Mouse (Mus musculus): ENCODE measurements around the gene Upk2. TPM values are rescaled to one million over a fixed set of nuclear protein-coding genes. Genes with fewer than 3 reads are reported as not detected.

Upk2 gene
- not detected in 2 replicates for polyA plus RNA-seq (2012)

GRCm38 (mm10) chr9:44454891-44455220 lies at the start of gene Upk2:
Upk2 (minus strand) TSS chr9:44454976.

GRCm38 (mm10) chr9:44482552-44482951 lies 27.8 kb upstream of the Upk2 start, which contains the start of gene Bcl9l:
Bcl9l (plus strand) TSS chr9:44482825.

GRCm38 (mm10) chr9:44440961-44441360 lies 13.8 kb downstream of the Upk2 start, which contains the start of gene Foxr1:
Foxr1 (minus strand) TSS chr9:44441136.

GRCm38 (mm10) chr9:44418519-44419385 lies 36.0 kb downstream of the Upk2 start, which contains the start of gene Ccdc84:
Ccdc84 (minus strand) TSS chr9:44418569.

GRCm38 (mm10) chr9:44406906-44407751 lies 47.6 kb downstream of the Upk2 start, which contains the start of the genes Rps25 and Trappc4:
Rps25 (plus strand) TSS chr9:44407139.
Trappc4 (minus strand) TSS chr9:44407600.

Other genes starting within 250 kb of the Upk2 start
- gene Cbl, start 220.9 kb downstream of the Upk2 start, polyA plus RNA-seq (2012) = 17.2 and 20.8 TPM in 2 replicates
- gene Ccdc153, start 214.3 kb downstream of the Upk2 start, polyA plus RNA-seq (2012) = not detected in 2 replicates
- gene Pdzd3, start 203.5 kb downstream of the Upk2 start, polyA plus RNA-seq (2012) = 0.13 and 0.44 TPM in 2 replicates
- 12.4 and 18.2 TPM in 2 replicates for gene Nlrx1, start 186.4 kb downstream of the Upk2 start, polyA plus RNA-seq (2012)
- gene Abcg4, start 166.4 kb downstream of the Upk2 start, polyA plus RNA-seq (2012) = 12.4 and 16.0 TPM in 2 replicates
- 5.1 and 7.4 TPM in 2 replicates for gene Hinfp, start 149.3 kb downstream of the Upk2 start, polyA plus RNA-seq (2012)
- gene C2cd2l, start 134.7 kb downstream of the Upk2 start, polyA plus RNA-seq (2012) = 64.6 and 72.7 TPM in 2 replicates
- gene Dpagt1, start 129.0 kb downstream of the Upk2 start, polyA plus RNA-seq (2012) = 10.2 and 12.1 TPM in 2 replicates
- 701 and 895 TPM in 2 replicates for gene H2afx, start 120.3 kb downstream of the Upk2 start, polyA plus RNA-seq (2012)
- gene Hmbs, start 110.7 kb downstream of the Upk2 start, polyA plus RNA-seq (2012) = 70.8 and 79.3 TPM in 2 replicates
- gene Vps11, start 93.3 kb downstream of the Upk2 start, polyA plus RNA-seq (2012) = 14.2 and 16.1 TPM in 2 replicates
- gene Hyou1, start 75.5 kb downstream of the Upk2 start, polyA plus RNA-seq (2012) = 72.8 and 74.0 TPM in 2 replicates
- gene Slc37a4, start 58.1 kb downstream of the Upk2 start, polyA plus RNA-seq (2012) = 19.2 and 19.6 TPM in 2 replicates
- 281 and 286 TPM in 2 replicates for gene Rps25, start 47.8 kb downstream of the Upk2 start, polyA plus RNA-seq (2012)
- 10.1 and 11.5 TPM in 2 replicates for gene Trappc4, start 47.4 kb downstream of the Upk2 start, polyA plus RNA-seq (2012)
- gene Ccdc84, start 36.4 kb downstream of the Upk2 start, polyA plus RNA-seq (2012) = 17.1 and 21.6 TPM in 2 replicates
- not detected in 2 replicates for gene Foxr1, start 13.8 kb downstream of the Upk2 start, polyA plus RNA-seq (2012)
- 59.4 and 73.6 TPM in 2 replicates for gene Bcl9l, start 27.8 kb upstream of the Upk2 start, polyA plus RNA-seq (2012)
- gene Cxcr5, start 106.9 kb upstream of the Upk2 start, polyA plus RNA-seq (2012) = 0.22 and 0.23 TPM in 2 replicates
- gene Ddx6, start 149.9 kb upstream of the Upk2 start, polyA plus RNA-seq (2012) = 28.0 and 36.9 TPM in 2 replicates
- not detected in 2 replicates for gene Treh, start 218.3 kb upstream of the Upk2 start, polyA plus RNA-seq (2012)